Mouse (Mus musculus): ENCODE data around the gene Ttll9. TPM values are rescaled to one million over a fixed set of nuclear protein-coding genes. Genes with fewer than 3 reads are reported as not detected.
A peak's percentile ranks its signal among the peaks of the same experiment; 100 is the strongest.

Gene Ttll9
- polyA plus RNA-seq, 1 experiment from 2014 or later, result 0.65 TPM

GRCm38 (mm10) chr2:152944013-152944412 is 18.3 kb upstream of the Ttll9 start:
- H3K36me3 ChIP-seq (ENCODE audit: control insufficient read depth, insufficient read depth), result no peaks in the 10 kb centered on the region
- H3K27ac ChIP-seq (ENCODE audit: low read depth, low read length), result no peak overlapping the region
- peaks cover 42% of the 10 kb centered on the region for H3K27me3 ChIP-seq (replicated peaks; ENCODE audit: control insufficient read depth, insufficient read depth, low read length)
- 59% methylated on average over 9 of the region's 9 CpGs for WGBS
- H3K9ac ChIP-seq (ENCODE audit: low read depth, low read length), result no peak overlapping the region
- H3K4me1 ChIP-seq (replicated peaks; ENCODE audit: control insufficient read depth, insufficient read depth, low read length), result no peaks in the 10 kb centered on the region
- no peak overlapping the region for H3K4me3 ChIP-seq (ENCODE audit: low read depth, low read length)
- no peaks in the 10 kb centered on the region for H3K9me3 ChIP-seq (ENCODE audit: control insufficient read depth)
- H3K4me2 ChIP-seq (replicated peaks; ENCODE audit: low read depth), result no peak overlapping the region
- TF ChIP-seq CTCF (IDR thresholded peaks at IDR 0.05; ENCODE audit: low read depth), result no peak
- ATAC-seq, result no peak

GRCm38 (mm10) chr2:152947098-152947497 is 15.2 kb upstream of the Ttll9 start:
- Histone ChIP-seq H3K27ac (ENCODE audit: low read depth, low read length) (no peak overlapping the region), H3K9me3 (ENCODE audit: control insufficient read depth) (no peaks in the 10 kb centered on the region), H3K9ac (ENCODE audit: low read depth, low read length) (no peak overlapping the region), H3K4me2 (replicated peaks; ENCODE audit: low read depth) (no peak overlapping the region), H3K4me1 (replicated peaks; ENCODE audit: control insufficient read depth, insufficient read depth, low read length) (no peaks in the 10 kb centered on the region), H3K27me3 (replicated peaks; ENCODE audit: control insufficient read depth, insufficient read depth, low read length) (peaks cover 51% of the 10 kb centered on the region), H3K4me3 (ENCODE audit: low read depth, low read length) (no peak overlapping the region), H3K36me3 (ENCODE audit: control insufficient read depth, insufficient read depth) (no peaks in the 10 kb centered on the region)
- WGBS, result 45% methylated on average over 7 of the region's 7 CpGs
- TF ChIP-seq CTCF (IDR thresholded peaks at IDR 0.05; ENCODE audit: low read depth), result no peak
- ATAC-seq, result no peak

- no peak for ATAC-seq
- no peak overlapping the region for H3K4me2 ChIP-seq (replicated peaks; ENCODE audit: low read depth)
- H3K4me3 ChIP-seq (ENCODE audit: low read depth, low read length), result no peak overlapping the region
- no peaks in the 10 kb centered on the region for H3K36me3 ChIP-seq (ENCODE audit: control insufficient read depth, insufficient read depth)
- TF ChIP-seq CTCF (IDR thresholded peaks at IDR 0.05; ENCODE audit: low read depth), result no peak
- no peak overlapping the region for H3K27ac ChIP-seq (ENCODE audit: low read depth, low read length)
- no peak overlapping the region for H3K9ac ChIP-seq (ENCODE audit: low read depth, low read length)
- H3K9me3 ChIP-seq (ENCODE audit: control insufficient read depth), result no peaks in the 10 kb centered on the region
- 84% methylated on average over 5 of the region's 5 CpGs for WGBS
- no peaks in the 10 kb centered on the region for H3K4me1 ChIP-seq (replicated peaks; ENCODE audit: control insufficient read depth, insufficient read depth, low read length)
- peaks cover 43% of the 10 kb centered on the region for H3K27me3 ChIP-seq (replicated peaks; ENCODE audit: control insufficient read depth, insufficient read depth, low read length)
Measured at GRCm38 (mm10) chr2:152948438-152949020, 13.8 kb upstream of the Ttll9 start.

GRCm38 (mm10) chr2:152950358-152951064 is 11.8 kb upstream of the Ttll9 start:
- Histone ChIP-seq H3K9me3 (ENCODE audit: control insufficient read depth) (no peaks in the 10 kb centered on the region), H3K4me1 (replicated peaks; ENCODE audit: control insufficient read depth, insufficient read depth, low read length) (no peaks in the 10 kb centered on the region), H3K4me3 (ENCODE audit: low read depth, low read length) (no peak overlapping the region), H3K27me3 (replicated peaks; ENCODE audit: control insufficient read depth, insufficient read depth, low read length) (peaks cover 28% of the 10 kb centered on the region), H3K4me2 (replicated peaks; ENCODE audit: low read depth) (0 out of 2 replicates have a peak overlapping the region, but pooled peaks have one; percentile 91), H3K36me3 (ENCODE audit: control insufficient read depth, insufficient read depth) (no peaks in the 10 kb centered on the region), H3K27ac (ENCODE audit: low read depth, low read length) (no peak overlapping the region), H3K9ac (ENCODE audit: low read depth, low read length) (no peak overlapping the region)
- ATAC-seq, result no peak
- no peak for TF ChIP-seq CTCF (IDR thresholded peaks at IDR 0.05; ENCODE audit: low read depth)
- 33% methylated on average over 11 of the region's 11 CpGs for WGBS

GRCm38 (mm10) chr2:152951065-152951849 is 11.0 kb upstream of the Ttll9 start, which contains the start of gene Dusp15:
TSS of gene Dusp15 (minus strand) at chr2:152951698.
- Histone ChIP-seq H3K4me3 (ENCODE audit: low read depth, low read length) (peak within 1 kb of the TSS; percentile 56), H3K4me2 (replicated peaks; ENCODE audit: low read depth) (peak within 1 kb of the TSS; percentile 91), H3K27ac (ENCODE audit: low read depth, low read length) (no peak within 1 kb of the TSS), H3K9me3 (ENCODE audit: control insufficient read depth) (no peaks in the 10 kb centered on the region), H3K36me3 (ENCODE audit: control insufficient read depth, insufficient read depth) (no peaks in the 10 kb centered on the region), H3K4me1 (replicated peaks; ENCODE audit: control insufficient read depth, insufficient read depth, low read length) (no peaks in the 10 kb centered on the region), H3K27me3 (replicated peaks; ENCODE audit: control insufficient read depth, insufficient read depth, low read length) (peaks cover 27% of the 10 kb centered on the region), H3K9ac (ENCODE audit: low read depth, low read length) (peak within 1 kb of the TSS; percentile 31; the same call in 1 of the 2 replicates)
- peak; percentile 25; the same call in 1 of the 2 replicates for TF ChIP-seq CTCF (IDR thresholded peaks at IDR 0.05; ENCODE audit: low read depth)
- ATAC-seq, result no peak
- WGBS, result 1% methylated on average over 28 of the region's 54 CpGs
